Mouse (Mus musculus): ENCODE data around the gene Yy2. TPM values are rescaled to one million over a fixed set of nuclear protein-coding genes. Genes with fewer than 3 reads are reported as not detected.
A peak's percentile ranks its signal among the peaks of the same experiment; 100 is the strongest.

The Yy2 gene
- polyA plus RNA-seq, 1 experiment from 2014 or later, result 8.4 TPM

DNA sequence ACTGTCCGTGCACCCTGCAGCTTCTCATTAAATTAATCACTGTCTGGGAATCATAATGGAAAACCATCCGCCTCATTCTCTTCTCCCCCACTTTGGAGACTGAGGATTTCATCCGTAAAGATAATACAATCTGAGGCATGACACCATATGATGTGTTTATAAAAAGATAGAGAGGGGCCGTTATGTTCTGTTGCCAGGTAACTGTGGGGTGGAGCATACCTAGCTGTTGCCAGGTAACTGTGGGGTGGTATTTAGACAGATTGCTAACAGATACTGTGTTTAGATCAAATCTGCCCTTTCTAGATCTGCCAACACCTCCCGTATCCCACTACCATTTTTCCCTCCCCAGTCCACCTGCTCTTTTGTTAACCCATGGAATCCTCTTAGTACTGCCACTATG is 18.2 kb upstream of the Yy2 start:
- ATAC-seq (replicated peaks; ENCODE audit: insufficient number of reproducible peaks, low FRiP score, low TSS enrichment, low read depth) (no peak), DNase-seq (ENCODE audit: low spot score) (no peak)
- Histone ChIP-seq H3K27ac (replicated peaks; ENCODE audit: low read depth, low read length) (no peak overlapping the region), H3K4me2 (ENCODE audit: low read depth, low read length) (no peak overlapping the region), H3K36me3 (replicated peaks; ENCODE audit: control insufficient read depth, insufficient read depth, low read depth, low read length) (no peaks in the 10 kb centered on the region), H3K27me3 (ENCODE audit: control insufficient read depth, insufficient read depth, low read length) (no peaks in the 10 kb centered on the region), H3K4me1 (ENCODE audit: control insufficient read depth, insufficient read depth, low read length) (no peaks in the 10 kb centered on the region), H3K9me3 (replicated peaks; ENCODE audit: control insufficient read depth, low read length) (no peaks in the 10 kb centered on the region), H3K4me3 (ENCODE audit: low read depth, low read length) (no peak overlapping the region), H3K9ac (replicated peaks; ENCODE audit: low read length) (no peak overlapping the region)
- WGBS, result 80% methylated on average over 5 of the region's 5 CpGs

GRCm38 (mm10) chrX:157586397-157586796 is 17.6 kb upstream of the Yy2 start:
- no peak for ATAC-seq (replicated peaks; ENCODE audit: insufficient number of reproducible peaks, low FRiP score, low TSS enrichment, low read depth)
- H3K9me3 ChIP-seq (replicated peaks; ENCODE audit: control insufficient read depth, low read length), result no peaks in the 10 kb centered on the region
- no peaks in the 10 kb centered on the region for H3K27me3 ChIP-seq (ENCODE audit: control insufficient read depth, insufficient read depth, low read length)
- H3K9ac ChIP-seq (replicated peaks; ENCODE audit: low read length), result no peak overlapping the region
- H3K36me3 ChIP-seq (replicated peaks; ENCODE audit: control insufficient read depth, insufficient read depth, low read depth, low read length), result no peaks in the 10 kb centered on the region
- no peak overlapping the region for H3K27ac ChIP-seq (replicated peaks; ENCODE audit: low read depth, low read length)
- no peak overlapping the region for H3K4me2 ChIP-seq (ENCODE audit: low read depth, low read length)
- no peak overlapping the region for H3K4me3 ChIP-seq (ENCODE audit: low read depth, low read length)
- no peak for DNase-seq (ENCODE audit: low spot score)
- H3K4me1 ChIP-seq (ENCODE audit: control insufficient read depth, insufficient read depth, low read length), result no peaks in the 10 kb centered on the region

DNA sequence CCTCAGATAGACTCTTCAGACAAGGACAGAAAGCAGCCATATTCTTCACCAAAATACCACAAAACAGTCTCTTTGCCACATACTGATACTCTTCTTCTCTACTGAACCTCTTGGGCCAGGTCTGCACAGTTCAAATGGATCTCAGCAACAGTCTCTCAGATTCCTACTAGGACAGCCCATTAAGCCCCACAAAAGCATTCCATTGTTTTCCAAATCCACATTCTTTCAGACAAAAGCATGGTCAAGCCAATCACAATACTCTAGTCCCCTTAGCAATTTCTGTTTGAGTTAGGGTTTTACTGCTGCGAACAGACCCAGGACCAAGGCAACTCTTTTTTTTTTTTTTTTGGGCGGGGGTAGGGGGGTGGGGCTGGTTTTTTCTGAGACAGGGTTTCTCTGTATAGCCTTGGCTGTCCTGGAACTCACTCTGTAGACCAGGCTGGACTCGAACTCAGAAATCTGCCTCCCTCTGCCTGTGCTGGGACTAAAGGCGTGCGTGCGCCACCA is 10.4 kb upstream of the Yy2 start:
- no peak overlapping the region for H3K4me2 ChIP-seq (ENCODE audit: low read depth, low read length)
- no peaks in the 10 kb centered on the region for H3K9me3 ChIP-seq (replicated peaks; ENCODE audit: control insufficient read depth, low read length)
- H3K36me3 ChIP-seq (replicated peaks; ENCODE audit: control insufficient read depth, insufficient read depth, low read depth, low read length), result no peaks in the 10 kb centered on the region
- no peak overlapping the region for H3K9ac ChIP-seq (replicated peaks; ENCODE audit: low read length)
- ATAC-seq (replicated peaks; ENCODE audit: insufficient number of reproducible peaks, low FRiP score, low TSS enrichment, low read depth) (no peak), DNase-seq (ENCODE audit: low spot score) (no peak)
- no peak overlapping the region for H3K4me3 ChIP-seq (ENCODE audit: low read depth, low read length)
- H3K4me1 ChIP-seq (ENCODE audit: control insufficient read depth, insufficient read depth, low read length), result no peaks in the 10 kb centered on the region
- H3K27ac ChIP-seq (replicated peaks; ENCODE audit: low read depth, low read length), result no peak overlapping the region
- WGBS, result 76% methylated on average over 6 of the region's 6 CpGs
- H3K27me3 ChIP-seq (ENCODE audit: control insufficient read depth, insufficient read depth, low read length), result no peaks in the 10 kb centered on the region

- no peak for ATAC-seq (replicated peaks; ENCODE audit: insufficient number of reproducible peaks, low FRiP score, low TSS enrichment, low read depth)
- 86% methylated on average over 2 of the region's 2 CpGs for WGBS
- no peaks in the 10 kb centered on the region for H3K36me3 ChIP-seq (replicated peaks; ENCODE audit: control insufficient read depth, insufficient read depth, low read depth, low read length)
Measured at GRCm38 (mm10) chrX:157574683-157575082, 5.9 kb upstream of the Yy2 start.

GRCm38 (mm10) chrX:157563794-157564193 is 5.0 kb downstream of the Yy2 start:
- no peaks in the 10 kb centered on the region for H3K9me3 ChIP-seq (replicated peaks; ENCODE audit: control insufficient read depth, low read length)
- H3K27ac ChIP-seq (replicated peaks; ENCODE audit: low read depth, low read length), result no peak overlapping the region
- DNase-seq (ENCODE audit: low spot score), result no peak
- no peaks in the 10 kb centered on the region for H3K27me3 ChIP-seq (ENCODE audit: control insufficient read depth, insufficient read depth, low read length)
- no peak overlapping the region for H3K9ac ChIP-seq (replicated peaks; ENCODE audit: low read length)
- 85% methylated on average over 10 of the region's 10 CpGs for WGBS
- no peak for ATAC-seq (replicated peaks; ENCODE audit: insufficient number of reproducible peaks, low FRiP score, low TSS enrichment, low read depth)
- no peak overlapping the region for H3K4me2 ChIP-seq (ENCODE audit: low read depth, low read length)
- H3K36me3 ChIP-seq (replicated peaks; ENCODE audit: control insufficient read depth, insufficient read depth, low read depth, low read length), result no peaks in the 10 kb centered on the region
- no peak overlapping the region for H3K4me3 ChIP-seq (ENCODE audit: low read depth, low read length)
- H3K4me1 ChIP-seq (ENCODE audit: control insufficient read depth, insufficient read depth, low read length), result no peaks in the 10 kb centered on the region

More at GRCm38 (mm10) chrX:157574683-157575082, 5.9 kb upstream of the Yy2 start:
- no peaks in the 10 kb centered on the region for H3K27me3 ChIP-seq (ENCODE audit: control insufficient read depth, insufficient read depth, low read length)
- no peaks in the 10 kb centered on the region for H3K4me1 ChIP-seq (ENCODE audit: control insufficient read depth, insufficient read depth, low read length)
- no peak overlapping the region for H3K9ac ChIP-seq (replicated peaks; ENCODE audit: low read length)
- no peak overlapping the region for H3K4me3 ChIP-seq (ENCODE audit: low read depth, low read length)
- no peak overlapping the region for H3K27ac ChIP-seq (replicated peaks; ENCODE audit: low read depth, low read length)
- no peaks in the 10 kb centered on the region for H3K9me3 ChIP-seq (replicated peaks; ENCODE audit: control insufficient read depth, low read length)
- DNase-seq (ENCODE audit: low spot score), result no peak
- H3K4me2 ChIP-seq (ENCODE audit: low read depth, low read length), result no peak overlapping the region

- 0 out of 2 replicates have a peak, but pooled peaks have one; percentile 67 for ATAC-seq (replicated peaks; ENCODE audit: insufficient number of reproducible peaks, low FRiP score, low TSS enrichment, low read depth)
- H3K27ac ChIP-seq (replicated peaks; ENCODE audit: low read depth, low read length), result no peak overlapping the region
- WGBS, result 27% methylated on average over 3 of the region's 3 CpGs
Measured at GRCm38 (mm10) chrX:157547082-157547481, 21.7 kb downstream of the Yy2 start.

More at GRCm38 (mm10) chrX:157547082-157547481, 21.7 kb downstream of the Yy2 start:
- peak; percentile 16 for DNase-seq (ENCODE audit: low spot score)
- H3K9ac ChIP-seq (replicated peaks; ENCODE audit: low read length), result no peak overlapping the region
- no peaks in the 10 kb centered on the region for H3K9me3 ChIP-seq (replicated peaks; ENCODE audit: control insufficient read depth, low read length)
- no peaks in the 10 kb centered on the region for H3K36me3 ChIP-seq (replicated peaks; ENCODE audit: control insufficient read depth, insufficient read depth, low read depth, low read length)
- no peak overlapping the region for H3K4me2 ChIP-seq (ENCODE audit: low read depth, low read length)
- no peak overlapping the region for H3K4me3 ChIP-seq (ENCODE audit: low read depth, low read length)
- no peaks in the 10 kb centered on the region for H3K27me3 ChIP-seq (ENCODE audit: control insufficient read depth, insufficient read depth, low read length)
- no peaks in the 10 kb centered on the region for H3K4me1 ChIP-seq (ENCODE audit: control insufficient read depth, insufficient read depth, low read length)

Other genes with a start within 250 kb of the Yy2 start
- gene Phex, start 153.7 kb downstream of the Yy2 start, polyA plus RNA-seq (2014; fragmentation: Nextera tagmentation; extraction: Ambion mirVana), result 0.35 and 0.76 TPM in 2 replicates
- 108 and 121 TPM in 2 replicates for gene Sms, start 76.7 kb downstream of the Yy2 start, polyA plus RNA-seq (2014; fragmentation: Nextera tagmentation; extraction: Ambion mirVana)
- 24.7 and 27.0 TPM in 2 replicates for gene Mbtps2, start 29.7 kb upstream of the Yy2 start, polyA plus RNA-seq (2014; fragmentation: Nextera tagmentation; extraction: Ambion mirVana)
- 0.59 and 3.6 TPM in 2 replicates for gene Smpx, start 129.9 kb upstream of the Yy2 start, polyA plus RNA-seq (2014; fragmentation: Nextera tagmentation; extraction: Ambion mirVana)
- gene Klhl34, start 249.4 kb upstream of the Yy2 start, polyA plus RNA-seq (2014; fragmentation: Nextera tagmentation; extraction: Ambion mirVana), result 0.80 and 1.3 TPM in 2 replicates

Measured in embryonic facial prominence, embryonic 11.5 days (tissue).